Mouse (Mus musculus) CD4-positive, CD25-positive, alpha-beta regulatory T cell, adult 2 months (primary cell): ENCODE results near the gene Avil.

Experiments
- DNase-seq: peaks from one replicate; pipeline ENCODE4 v3.0.0-alpha.2; 2012; ENCODE audit warnings: low read depth, low spot score

Gene Avil

DNA sequence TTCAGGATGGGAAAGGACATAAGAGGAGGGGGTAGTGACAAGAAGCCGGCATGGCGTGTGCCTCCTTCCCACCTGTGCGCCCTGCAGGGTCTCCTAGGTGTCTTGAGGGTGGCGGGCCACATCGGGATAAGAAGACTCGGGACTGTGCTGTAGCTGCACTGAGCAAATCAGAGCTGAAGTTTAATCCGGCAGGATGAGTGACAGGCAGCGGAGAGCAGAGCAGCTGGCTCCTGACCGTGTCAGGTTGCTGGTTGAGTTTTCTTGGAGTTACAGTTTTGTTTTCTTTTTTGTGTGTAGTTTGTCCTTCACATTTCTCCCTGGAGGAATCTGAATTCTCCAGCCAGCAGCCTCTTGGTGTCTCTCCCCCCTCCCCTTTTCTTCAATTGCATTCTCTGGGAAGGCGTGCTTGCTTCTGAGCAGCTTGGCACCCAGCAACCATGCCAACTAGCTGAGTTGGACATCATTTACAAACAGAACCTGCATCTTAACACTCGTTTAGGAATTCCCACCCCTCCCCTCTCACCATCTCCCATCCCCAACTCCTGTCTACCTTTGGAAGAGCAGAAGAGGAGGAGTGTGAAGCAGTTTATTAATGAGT, 19.5 kb upstream of the Avil start:
- DNase-seq = no peak

DNA sequence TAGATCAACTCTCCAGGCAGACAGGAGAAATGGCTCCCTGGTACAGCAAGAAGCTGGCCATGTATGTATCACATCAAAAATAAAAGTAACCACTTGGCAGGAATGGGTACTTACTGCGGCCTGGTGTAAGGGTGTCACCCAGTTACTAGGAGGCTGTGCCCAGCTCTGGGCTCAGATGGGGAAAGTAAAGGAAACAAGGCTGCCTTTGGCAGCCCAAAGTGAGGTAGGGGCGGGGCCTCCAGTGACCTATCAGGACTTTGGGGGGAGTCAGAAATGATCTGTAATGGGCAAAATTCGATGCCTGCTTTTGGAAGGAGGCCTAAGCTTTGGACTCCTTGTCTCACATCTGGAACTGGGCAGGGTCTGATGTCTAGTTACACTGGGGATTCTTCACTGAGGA, 18.8 kb upstream of the Avil start:
- no peak for DNase-seq

DNA sequence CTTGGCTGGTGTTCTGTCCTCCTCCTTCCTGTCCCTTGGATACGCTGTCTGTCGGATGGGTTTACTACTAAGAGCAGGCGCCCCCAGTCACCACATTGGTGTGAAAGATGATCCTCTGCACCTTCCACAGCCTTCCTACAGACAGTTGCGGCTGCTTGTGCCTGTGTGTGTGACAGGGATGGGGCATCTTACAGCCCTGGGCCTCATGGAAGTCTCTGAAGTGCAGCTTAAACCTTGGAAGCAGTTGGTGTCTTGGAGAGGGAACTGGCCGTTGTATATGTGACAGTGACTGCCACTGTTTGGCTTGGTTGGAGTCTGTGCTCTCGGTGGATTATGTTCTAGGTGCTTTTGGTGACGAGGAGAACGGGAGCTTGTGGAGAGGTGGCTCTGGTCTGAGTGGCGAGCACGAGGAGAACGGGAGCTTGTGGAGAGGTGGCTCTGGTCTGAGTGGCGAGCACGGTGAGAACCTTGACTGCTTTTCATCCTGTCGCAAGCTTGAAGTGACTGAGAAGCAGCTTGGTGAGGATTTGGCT, 17.2 kb upstream of the Avil start:
- DNase-seq = no peak

DNA sequence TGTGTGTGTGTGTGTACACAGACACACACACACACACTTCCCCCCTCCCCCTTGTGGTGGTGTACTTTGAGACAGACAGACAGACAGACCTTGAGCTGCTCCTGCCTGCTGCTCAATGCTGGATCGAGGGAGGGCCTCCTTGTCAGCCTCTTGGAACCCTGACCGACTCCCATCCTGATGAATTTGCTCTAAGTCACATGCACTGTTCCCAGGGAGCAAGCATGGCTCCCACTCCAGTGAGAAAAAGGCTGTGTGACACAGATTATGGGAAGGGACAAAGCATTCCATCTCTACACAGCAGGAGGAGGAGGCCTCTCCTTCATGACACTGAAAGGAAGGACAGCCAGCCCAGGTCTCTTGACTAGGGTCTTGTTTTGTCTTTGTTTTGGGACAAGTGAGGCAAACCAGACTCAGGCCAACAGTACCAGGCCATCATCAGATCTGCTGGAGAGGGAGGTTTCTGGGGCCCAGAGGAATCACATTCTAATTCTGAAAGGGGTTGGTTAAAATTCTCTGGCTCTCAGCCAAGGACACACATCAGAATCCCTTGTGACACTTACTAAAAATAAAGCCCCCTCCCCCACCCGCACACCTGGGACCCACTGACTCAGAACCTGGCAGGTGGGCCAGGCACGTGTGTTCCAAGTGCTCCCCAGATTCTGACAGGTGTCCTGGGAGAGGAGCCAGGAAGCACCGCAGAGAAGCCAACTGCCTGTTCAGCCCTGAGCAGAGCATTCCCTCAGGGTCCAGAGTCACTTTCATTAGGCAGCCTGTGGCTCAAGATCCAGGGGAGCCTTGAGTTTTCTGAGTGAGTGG, 16.1 kb upstream of the Avil start:
- no peak for DNase-seq

DNA sequence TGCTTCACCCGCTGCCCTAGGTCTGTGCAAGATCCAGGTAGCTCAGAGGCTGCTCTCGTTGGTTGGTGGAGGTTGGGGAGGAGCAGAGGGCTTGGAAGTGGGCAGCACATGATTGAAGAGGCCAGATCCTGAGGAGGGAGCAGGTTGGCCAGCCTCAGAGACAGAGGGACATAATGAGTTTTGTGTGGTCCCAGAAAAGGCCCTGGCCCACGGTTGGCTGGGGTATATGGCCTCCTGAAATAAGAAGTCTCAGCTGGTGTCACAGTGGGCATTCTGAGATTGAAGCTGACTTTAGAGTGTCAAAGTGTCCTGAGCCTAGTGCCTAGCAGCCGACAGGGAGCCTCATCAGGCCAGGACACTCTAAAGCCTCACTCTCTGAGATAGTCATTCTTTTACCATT, 15.4 kb upstream of the Avil start:
- no peak for DNase-seq

DNA sequence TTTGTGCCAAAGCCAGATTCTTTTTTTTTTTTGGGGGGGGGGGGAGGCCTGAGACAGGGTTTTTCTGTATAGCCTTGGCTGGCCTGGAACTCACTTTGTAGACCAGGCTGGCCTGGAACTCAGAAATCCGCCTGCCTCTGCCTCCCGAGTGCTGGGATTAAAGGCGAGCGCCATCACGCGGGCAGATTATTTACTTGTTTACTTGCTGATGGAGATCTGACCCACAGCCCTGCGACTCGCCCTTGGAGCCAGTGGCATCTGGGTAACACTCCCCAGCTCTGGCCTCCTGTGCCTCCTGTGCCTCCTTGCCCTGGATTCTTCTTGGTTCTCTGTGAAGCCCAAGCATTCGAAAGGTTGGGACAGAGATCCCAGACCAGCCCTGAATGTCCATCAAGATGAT, 14.9 kb upstream of the Avil start:
- DNase-seq = no peak

DNA sequence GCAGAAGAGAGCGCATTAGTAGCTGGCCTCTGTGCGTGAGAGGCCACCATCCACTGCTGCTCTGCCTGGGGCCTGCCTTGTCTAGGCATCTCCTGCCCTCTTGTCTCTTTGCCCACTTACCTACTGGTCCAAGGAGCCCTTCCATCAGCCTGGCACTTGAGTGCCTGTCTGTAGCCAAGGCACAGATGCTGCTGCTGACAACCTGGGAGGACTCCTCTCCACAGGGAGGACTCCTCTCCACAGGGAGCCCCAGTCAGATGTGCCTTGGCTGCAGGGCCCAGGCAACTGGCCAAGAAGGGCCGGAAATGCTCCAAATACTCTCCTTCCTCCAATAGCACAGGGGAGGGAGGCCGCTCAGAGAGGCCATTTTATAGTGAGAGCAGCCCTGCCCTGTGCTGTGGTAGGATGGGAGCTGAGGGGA, 14.0 kb upstream of the Avil start:
- DNase-seq = no peak

DNA sequence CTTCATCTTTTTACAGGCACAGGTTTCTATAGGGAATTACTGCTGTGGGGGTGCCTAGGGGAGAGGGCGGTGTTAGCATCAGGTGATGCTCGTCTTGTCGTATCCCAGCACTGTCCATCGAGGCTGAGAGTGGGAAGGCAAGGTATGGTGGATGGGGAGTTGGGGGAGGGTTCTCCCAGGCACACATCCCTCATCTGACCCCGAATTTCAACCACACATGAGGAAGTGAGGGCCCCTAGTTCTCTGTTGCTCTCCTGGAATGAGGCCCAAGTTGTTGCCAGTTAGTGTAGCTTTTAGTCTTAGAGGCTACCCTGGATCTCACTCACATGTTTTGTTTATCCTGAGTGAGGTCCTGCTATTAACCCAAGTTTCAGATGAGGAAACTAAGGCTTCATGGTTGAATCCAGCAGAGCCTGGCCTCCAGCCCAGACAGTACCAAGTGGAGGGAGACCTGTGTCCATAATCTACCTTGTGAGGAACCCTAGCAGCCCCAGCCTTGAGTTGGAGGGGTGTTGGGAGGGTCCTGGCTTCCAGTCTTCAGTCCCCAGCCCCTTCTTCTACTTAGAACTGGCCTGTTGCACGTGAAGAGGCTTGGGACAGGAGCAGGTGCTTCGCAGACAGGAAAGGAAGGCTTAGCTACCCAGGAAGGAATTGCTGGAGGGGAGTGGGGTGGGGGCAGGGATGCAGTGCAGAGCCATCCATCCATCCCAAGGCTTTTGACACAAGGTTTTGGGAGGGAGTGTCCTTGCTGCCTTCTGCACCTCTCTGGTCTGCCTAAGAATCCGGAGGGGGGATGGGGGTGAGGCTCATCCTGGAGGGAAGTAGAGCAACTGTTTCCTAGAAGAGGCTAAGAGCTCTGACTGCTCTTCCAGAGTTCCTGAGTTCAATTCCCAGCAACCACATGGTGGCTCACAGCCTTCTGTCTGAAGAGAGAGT, 13.1 kb upstream of the Avil start:
- DNase-seq = no peak

DNA sequence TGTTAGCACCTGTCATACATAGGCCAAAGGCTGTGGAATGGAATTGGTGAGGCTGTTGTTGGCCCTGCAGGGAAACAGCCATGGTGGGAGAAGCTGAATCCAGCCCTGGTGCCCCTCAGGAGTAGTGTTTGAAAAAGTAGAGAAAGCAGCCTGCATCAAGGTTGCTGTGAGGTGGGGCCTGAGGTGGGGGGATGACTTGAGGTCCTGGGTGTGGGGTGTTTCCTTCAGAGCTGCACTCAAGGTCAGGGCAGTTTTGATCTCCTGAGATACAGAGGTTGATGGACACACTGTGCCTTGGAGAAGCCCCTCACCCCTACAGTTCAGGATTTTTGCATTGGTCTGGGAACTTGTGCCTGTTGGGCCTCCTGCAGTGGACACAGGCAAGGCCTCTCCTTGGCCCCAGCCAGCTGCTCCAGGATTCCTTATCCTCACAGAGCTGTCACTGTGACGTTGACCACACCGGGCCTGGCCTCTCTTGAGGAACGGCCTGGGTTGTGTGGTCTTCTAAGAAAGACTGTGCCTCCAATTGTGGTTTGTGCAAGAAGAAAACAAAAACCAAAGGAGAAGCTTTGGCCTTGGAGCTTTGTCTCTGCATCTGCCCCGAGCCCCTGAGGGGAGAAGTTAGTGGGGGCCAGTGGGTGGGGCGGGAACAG, 11.9 kb upstream of the Avil start:
- no peak for DNase-seq

DNA sequence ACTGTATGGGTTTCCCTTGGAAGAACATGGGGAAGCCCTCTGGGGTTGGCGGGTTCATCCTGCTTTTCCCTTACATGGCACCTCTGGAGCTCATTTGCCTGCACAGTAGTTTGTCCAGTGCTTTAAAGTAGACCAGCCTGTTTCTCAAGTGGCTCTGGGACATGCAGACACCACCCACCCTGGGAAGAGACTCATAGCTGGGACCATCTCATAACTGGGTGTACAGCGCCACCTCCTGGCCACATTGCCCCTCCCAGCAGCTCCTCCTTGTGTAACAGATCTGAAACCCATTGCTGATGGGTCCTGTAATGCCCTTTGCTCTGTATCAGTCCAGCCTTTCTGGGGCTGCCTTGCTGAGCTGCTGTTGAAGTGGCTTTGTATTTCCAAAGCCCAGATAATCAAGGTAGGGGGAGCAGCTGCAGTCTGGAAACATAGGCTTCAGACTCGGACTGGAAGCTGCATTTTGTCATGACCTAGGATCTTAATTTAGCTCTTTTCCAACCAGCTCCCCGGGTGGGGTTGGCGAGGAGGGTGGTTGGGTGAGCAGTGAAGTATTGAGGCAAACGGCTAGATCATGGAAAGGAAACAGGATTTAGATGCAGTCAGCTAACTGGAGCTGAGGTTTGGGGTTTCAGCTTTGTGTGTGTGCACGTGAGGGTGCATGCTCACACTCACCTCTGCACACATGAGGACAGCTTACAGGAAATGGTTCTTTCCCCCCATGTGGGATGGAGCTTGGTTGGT, 10.0 kb upstream of the Avil start:
- DNase-seq = peak; percentile 92

DNA sequence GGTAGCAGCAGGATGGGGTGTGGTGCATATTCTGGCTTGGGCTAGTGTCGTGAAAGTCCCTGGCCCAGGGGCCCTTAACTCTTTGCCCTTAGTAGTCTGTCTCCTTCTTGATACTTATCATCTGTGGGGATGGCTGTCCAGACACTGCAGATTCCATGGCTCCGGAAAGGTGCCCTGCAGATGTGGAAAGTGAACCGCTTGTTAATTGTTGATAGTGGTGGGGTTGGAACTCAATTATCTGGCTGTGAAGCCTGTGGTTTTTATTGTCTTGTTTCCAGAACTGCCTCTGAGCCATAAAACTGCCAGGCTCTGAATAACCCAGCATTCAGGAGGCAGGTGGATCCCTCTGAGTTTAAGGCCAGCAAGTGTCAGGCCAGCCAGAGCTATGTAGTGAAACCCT, 8.8 kb upstream of the Avil start:
- DNase-seq = no peak

DNA sequence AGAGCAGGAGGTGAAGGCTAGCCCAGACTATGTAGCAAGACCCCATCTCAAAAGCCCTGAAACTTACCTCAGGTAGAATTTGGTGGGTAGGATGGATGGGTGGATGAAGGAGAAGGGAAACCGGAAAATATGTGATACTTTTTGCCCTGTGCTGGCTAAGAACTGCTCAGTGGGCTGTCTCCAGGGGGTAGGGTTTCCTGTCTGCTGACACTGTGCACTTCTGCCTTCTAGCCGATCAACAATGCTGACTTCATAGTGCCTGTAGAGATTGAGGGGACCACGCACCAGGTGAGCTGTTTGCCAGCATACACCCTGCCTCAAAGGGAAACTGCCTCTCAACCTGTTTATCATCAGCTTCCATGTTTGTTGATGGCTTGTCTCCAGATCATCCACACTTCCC, 6.9 kb upstream of the Avil start:
- DNase-seq = no peak

DNA sequence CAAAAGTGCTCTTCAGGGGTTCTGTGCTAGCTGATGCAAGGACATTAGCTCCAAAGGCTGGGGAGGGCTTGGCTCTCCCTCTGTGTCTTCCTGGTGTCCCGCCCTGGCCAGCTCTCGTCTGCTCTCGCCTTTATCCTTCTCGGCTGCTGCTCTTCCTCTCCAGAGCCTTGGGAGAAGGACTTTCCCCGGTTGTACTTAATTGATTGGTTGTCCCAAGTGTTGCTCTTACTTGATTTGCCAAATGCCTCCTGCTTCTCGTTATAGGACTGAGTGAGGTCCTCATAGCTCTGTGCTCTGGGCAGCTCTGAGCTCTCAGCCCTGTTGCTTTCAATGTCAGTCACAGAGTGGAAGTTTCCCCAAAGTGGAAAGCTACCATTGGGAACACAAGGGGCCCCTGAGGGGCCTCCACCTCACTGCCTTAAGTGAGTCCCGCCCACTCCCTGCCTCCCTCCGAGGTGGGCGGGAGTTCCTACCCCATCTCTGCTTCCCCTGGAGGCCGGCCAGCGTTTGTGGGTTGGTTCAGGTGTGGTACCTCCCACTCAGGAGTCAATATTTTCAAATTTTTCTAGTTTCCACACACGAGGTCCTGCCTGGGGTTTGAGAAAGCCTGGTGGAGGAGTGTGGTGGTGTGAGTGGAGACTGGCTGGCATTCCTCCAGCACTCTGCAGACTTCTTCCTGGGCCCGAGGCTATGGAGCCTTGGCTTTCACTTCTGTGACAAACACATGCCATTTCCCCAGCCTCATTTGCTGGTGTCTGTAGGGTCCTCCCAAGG, 3.0 kb upstream of the Avil start:
- no peak for DNase-seq

DNA sequence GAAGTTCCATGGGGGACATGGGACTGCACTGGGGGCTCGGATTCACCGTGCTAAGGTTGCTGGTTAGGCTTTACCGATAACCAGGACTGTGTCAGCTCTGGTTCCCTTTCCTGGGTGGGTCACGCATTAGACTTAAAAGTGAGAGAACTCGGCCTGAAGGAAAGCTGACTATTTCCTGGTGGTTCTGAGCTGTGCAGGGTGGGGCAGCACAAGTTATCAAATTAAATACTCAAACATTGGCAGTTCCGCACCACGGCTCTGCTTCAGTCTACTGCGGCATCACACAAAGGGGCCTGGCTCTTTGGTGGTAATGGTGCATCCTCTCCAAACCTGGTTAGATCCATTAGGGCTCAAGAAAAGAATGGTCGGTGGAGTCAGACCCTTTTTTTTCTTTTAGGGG, 788 bp downstream of the Avil start:
- no peak for DNase-seq

DNA sequence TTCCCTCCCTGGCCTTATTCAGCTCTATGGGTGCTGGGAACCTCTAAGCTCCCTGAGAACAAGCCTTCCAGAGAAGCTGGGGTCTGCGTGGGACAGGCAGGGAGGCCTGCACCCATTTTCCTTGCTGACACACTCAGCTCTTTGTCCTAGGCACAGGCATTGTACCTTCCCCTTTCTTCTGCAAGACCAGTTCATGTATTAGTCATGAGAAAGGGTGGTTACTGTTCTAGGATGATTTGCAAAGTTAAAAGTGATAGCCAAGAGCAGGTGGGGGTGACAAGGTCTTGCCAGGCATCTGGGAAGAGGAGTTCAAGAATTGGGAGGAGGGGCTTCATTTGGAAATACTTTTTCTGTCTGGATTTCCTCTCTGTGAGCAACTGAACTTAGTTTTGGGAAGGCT, 1.5 kb downstream of the Avil start:
- no peak for DNase-seq

DNA sequence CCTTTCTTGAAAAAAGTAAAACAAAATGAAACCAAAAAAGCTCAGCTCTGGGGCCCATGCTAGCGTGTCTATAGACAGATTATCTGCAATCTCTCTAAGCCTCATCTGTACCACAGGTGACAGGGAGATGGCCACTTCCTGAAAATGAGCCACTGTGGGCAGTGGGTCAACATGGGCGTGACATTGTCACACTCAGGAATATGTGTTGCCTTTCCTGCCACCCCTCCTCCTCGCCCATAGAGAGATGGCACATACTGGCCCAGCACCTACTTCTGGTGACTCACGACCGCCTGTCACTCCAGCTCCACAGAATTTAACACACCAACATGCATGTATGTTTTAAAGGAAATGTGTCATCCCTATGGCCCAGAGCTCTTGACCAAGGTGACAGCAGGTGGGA, 2.3 kb downstream of the Avil start:
- DNase-seq = no peak

DNA sequence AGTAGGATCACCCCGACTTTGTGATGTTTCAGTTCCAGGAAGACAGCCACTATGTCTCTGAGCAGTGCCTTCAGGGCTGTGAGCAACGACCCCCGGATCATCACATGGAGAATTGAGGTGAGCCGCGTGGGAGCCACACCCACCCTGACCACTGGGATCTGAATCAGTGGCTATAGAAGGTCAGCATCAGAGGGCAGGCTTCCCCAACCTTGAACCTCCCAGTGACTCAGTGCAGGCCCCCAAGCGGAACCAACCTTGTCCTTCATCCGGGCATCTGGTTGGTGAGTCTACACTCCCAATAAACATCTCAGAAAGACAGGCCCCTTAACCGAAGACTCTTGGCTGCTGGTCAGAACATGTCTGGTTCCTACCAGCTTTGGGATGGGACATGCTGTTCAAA, 2.8 kb downstream of the Avil start:
- no peak for DNase-seq

DNA sequence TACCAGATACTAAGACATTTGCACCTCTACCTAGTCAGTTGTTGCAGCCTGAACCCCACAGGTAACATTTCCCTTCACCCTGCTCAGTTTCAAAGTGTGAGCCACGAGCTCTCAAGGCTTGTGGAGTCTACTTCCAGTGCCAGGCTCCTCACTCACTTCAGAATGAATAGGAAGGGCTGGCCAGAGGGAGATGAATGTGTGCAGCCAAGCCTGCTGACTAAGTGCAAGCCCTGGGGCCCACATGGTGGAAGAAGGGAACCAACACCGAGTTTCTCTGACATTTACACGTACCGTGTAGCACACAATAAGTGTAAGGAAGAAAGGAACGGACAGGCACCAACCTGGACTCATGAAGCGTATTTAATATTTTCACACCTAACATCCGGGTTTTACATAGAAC, 3.3 kb downstream of the Avil start:
- no peak for DNase-seq

DNA sequence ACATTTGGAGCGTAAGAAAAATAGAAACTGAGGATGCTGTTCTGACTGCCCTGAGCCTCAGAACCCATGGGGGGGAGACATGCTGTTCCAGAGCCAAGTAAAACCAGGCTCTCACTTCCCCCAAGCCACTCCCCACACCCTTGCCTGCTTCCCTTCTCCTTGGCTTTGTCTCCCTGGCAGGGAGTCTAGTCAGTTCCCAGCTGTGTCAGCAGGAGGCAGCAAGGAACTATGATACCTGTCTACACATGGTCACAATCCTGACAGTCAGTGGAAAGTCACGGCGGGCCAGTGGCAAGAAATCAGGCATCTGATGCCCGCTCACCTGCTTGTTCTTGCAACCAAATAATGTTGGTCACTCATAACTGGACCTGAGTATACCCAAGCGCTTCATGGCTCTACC, 16.0 kb downstream of the Avil start:
- no peak for DNase-seq

DNA sequence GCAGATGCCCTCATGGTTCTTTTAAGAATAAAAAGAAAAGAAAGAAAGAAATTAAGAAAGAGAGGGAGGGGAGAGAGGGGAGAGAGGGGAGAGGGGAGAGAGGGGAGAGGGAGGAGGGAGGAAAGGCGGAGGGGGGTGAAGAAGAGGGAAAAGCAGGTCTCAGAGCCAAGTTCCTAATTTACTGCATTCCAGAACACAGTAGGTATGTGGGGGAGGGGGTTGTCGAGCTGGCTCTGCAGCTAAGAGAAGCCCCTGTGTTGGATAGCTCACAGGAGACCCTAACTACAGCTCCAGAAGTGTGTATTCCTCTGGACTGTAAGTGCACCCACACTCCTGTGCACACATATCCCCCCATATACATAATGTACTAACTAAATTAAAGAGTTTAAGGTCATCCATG, 16.6 kb downstream of the Avil start:
- no peak for DNase-seq
